Mouse (Mus musculus) intestine, embryonic 16.5 days (tissue): ENCODE results near the gene Hif3a. TPM values are rescaled to one million over a fixed set of nuclear protein-coding genes. Genes with fewer than 3 reads are reported as not detected.
A peak's percentile ranks its signal among the peaks of the same experiment; 100 is the strongest.

Source experiments
- ATAC-seq: fragments of 200-750 bp; cut with Nextera tagmentation; 2 replicates; pipeline ENCODE4 v1.8.0; 2017; ENCODE audit warnings: moderate TSS enrichment, moderate library complexity
- H3K27ac ChIP-seq: fragments of 300-500 bp; sonication (generic); 2 replicates; pipeline ENCODE4 v1.5.1; 2014; ENCODE audit warnings: mild to moderate bottlenecking, low read length
- H3K27me3 ChIP-seq: fragments of 300-500 bp; sonication (generic); replicated peaks from 2 replicates; pipeline ENCODE4 v1.6.1; 2014; ENCODE audit warnings: low read length, control low read depth, mixed read lengths; ENCODE audit not compliant: control insufficient read depth, insufficient read depth
- H3K36me3 ChIP-seq: fragments of 300-500 bp; sonication (generic); 2 replicates; pipeline ENCODE4 v1.6.1; 2014; ENCODE audit warnings: low read length, control low read depth; ENCODE audit not compliant: control insufficient read depth, insufficient read depth
- H3K4me1 ChIP-seq: fragments of 300-500 bp; sonication (generic); 2 replicates; pipeline ENCODE4 v1.6.1; 2014; ENCODE audit warnings: low read length, control low read depth, mixed read lengths; ENCODE audit not compliant: control insufficient read depth, insufficient read depth
- H3K4me2 ChIP-seq: fragments of 300-500 bp; sonication (generic); 2 replicates; pipeline ENCODE4 v1.6.1; 2014; ENCODE audit warnings: low read depth, low read length, control low read depth
- H3K4me3 ChIP-seq: fragments of 300-500 bp; sonication (generic); 2 replicates; pipeline ENCODE4 v1.5.1; 2014; ENCODE audit warnings: mild to moderate bottlenecking, low read length
- H3K9ac ChIP-seq: fragments of 300-500 bp; sonication (generic); 2 replicates; pipeline ENCODE4 v1.6.1; 2014; ENCODE audit warnings: low read depth, low read length
- H3K9me3 ChIP-seq: fragments of 300-500 bp; sonication (generic); 2 replicates; pipeline ENCODE4 v1.6.1; 2016; ENCODE audit warnings: low read length, control low read depth; ENCODE audit not compliant: control insufficient read depth
- WGBS: fragments of 180-500 bp; shearing (Covaris S2); extraction: QIAGEN DNeasy Blood & Tissue Kit; methylation state at CpG from one replicate; pipeline ENCODE4 v1.1.7; 2014; 5-methylcytosine and 5-hydroxymethylcytosine counted together
- polyA plus RNA-seq: library from polyadenylated mRNA; unstranded; fragments of >200 nt; fragmentation: Nextera tagmentation; extraction: Ambion mirVana; gene quantifications from 2 replicates; pipeline ENCODE4 v1.2.1, GENCODE M21; 2015

Hif3a gene
- polyA plus RNA-seq, 1 experiment from 2014 or later: 72.7 TPM

DNA sequence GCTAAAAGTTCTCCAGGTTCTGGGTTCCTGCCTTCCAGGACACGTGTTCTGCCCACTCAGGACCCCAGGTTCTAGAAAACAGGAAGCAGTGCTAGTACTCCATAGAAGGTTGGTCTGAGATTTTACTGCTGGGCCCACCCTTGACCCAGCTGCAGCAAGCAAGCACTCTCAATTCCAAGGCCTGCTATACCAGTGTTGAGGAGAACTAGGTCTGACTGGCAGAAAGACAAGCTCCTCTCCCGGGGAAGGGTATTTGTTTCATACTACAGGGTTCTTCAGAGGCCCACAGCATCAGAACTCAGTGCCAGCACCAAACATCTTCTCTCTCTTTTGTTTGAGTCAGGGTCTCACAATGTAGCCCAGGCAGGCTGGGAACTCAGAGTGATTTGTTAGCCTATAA is 44.3 kb downstream of the Hif3a start:
- Histone ChIP-seq H3K9ac (no peak overlapping the region; the same call in 1 of the 2 replicates), H3K4me2 (no peak overlapping the region), H3K36me3 (peaks cover 41% of the 10 kb centered on the region), H3K4me1 (peaks cover 27% of the 10 kb centered on the region), H3K27me3 (no peaks in the 10 kb centered on the region), H3K27ac (peak overlapping the region; percentile 76), H3K4me3 (no peak overlapping the region), H3K9me3 (no peaks in the 10 kb centered on the region)
- WGBS: 81% methylated on average over 2 of the region's 2 CpGs
- no peak for ATAC-seq

DNA sequence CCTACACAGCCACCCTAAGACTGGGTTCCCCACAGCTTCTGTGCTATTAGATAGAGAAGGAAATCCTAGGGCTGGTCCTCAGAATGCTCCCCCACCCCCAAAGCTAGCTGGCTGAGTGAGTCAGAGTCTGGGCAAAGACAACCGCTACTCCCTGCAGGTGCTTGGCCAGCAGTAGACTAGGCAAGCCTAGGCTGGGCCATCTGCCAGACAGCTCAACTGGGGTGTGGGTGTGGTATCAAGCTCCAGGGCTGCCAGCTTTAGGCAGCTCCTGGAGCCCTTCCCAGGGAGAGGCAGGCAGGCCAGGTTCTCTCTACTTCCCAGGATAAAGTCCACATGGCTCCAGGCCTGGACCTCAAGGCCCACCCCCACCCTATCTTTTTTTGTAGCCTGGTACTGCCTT is 45.2 kb downstream of the Hif3a start:
- H3K4me2 ChIP-seq: peak overlapping the region; percentile 14; the same call in 1 of the 2 replicates
- H3K9ac ChIP-seq: no peak overlapping the region
- no peaks in the 10 kb centered on the region for H3K27me3 ChIP-seq
- H3K9me3 ChIP-seq: no peaks in the 10 kb centered on the region
- WGBS: 37% methylated on average over 1 of the region's 1 CpGs
- peaks cover 27% of the 10 kb centered on the region for H3K4me1 ChIP-seq
- H3K4me3 ChIP-seq: no peak overlapping the region
- H3K27ac ChIP-seq: peak overlapping the region; percentile 76
- peak; percentile 98 for ATAC-seq
- peaks cover 41% of the 10 kb centered on the region for H3K36me3 ChIP-seq

DNA sequence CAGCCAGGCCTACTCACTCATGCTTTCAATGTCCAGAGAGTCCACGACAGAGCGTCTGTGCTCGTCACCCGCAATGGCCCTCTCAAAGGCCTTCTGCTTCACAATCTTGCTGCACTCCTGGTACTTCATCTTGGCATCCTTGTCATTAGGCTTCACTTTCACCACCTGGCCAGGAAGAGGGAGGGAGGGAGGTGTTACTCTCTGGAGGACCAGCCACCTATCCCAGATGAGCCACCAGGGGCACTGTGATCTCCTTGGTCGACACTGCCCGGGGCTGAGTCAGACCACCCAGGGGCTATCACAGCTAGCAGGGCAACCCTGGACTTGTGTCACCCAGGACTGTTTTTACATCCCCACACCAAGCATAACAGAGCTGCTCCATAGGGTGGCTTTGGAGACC is 46.8 kb downstream of the Hif3a start:
- Histone ChIP-seq H3K4me3 (no peak overlapping the region), H3K27me3 (no peaks in the 10 kb centered on the region), H3K36me3 (peaks cover 33% of the 10 kb centered on the region), H3K27ac (no peak overlapping the region), H3K4me2 (no peak overlapping the region), H3K9ac (no peak overlapping the region), H3K4me1 (peaks cover 27% of the 10 kb centered on the region), H3K9me3 (no peaks in the 10 kb centered on the region)
- no peak for ATAC-seq
- WGBS: 83% methylated on average over 6 of the region's 6 CpGs

DNA sequence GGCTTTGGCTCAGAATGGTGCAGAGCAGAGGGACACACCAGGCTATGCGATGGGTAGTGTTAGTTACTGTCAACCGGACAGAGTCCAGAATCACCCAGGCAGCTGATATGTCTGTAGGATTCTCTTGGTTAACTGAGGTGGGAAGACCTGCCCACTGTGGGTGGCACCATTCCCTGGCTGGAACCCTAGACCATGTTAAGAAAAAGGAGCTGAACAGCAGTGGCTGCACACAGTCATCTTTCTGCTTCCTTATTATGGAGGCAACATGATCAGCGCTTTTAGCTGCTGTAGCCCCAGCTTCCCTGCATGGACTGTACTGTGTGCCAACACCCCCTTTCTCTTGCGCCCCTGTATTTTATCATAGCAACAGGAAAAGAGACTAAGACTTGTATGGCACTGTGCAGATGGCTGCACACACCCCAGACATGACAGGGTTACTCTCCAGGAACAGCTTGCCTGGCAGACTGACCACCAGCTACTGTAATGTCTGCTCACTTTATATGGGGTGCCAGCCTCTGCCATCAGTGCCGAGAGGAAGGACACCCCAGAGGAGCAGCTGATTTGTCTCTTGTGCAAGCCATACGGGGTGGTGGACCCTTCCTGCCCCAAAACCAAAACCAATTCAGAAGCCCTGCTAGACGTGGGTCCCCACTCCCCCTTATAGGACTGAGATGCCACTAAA is 50.2 kb downstream of the Hif3a start:
- 93% methylated on average over 7 of the region's 7 CpGs for WGBS
- Histone ChIP-seq H3K27ac (no peak overlapping the region), H3K4me2 (no peak overlapping the region), H3K4me1 (peaks cover 12% of the 10 kb centered on the region), H3K9ac (no peak overlapping the region), H3K27me3 (no peaks in the 10 kb centered on the region), H3K9me3 (no peaks in the 10 kb centered on the region), H3K36me3 (peaks cover 40% of the 10 kb centered on the region), H3K4me3 (no peak overlapping the region)
- no peak for ATAC-seq

DNA sequence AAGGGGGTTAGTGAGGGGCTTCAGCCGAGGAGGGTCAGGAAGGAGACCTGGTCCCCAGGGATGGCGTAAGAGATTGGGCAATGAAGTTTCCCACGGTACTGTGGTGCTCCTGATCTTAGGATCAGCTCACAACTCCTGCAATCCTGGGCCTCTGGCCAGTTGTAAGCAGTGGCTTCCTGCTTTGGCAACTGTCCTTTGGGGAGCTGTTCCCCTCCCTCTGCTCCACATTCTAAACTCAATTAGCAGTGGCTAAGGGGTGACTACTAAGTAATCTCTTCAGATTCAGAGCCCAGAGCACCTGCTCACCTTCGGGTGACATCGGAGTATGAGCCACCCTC is 52.2 kb downstream of the Hif3a start:
- no peak for ATAC-seq
- no peak overlapping the region for H3K4me3 ChIP-seq
- 92% methylated on average over 5 of the region's 5 CpGs for WGBS

DNA sequence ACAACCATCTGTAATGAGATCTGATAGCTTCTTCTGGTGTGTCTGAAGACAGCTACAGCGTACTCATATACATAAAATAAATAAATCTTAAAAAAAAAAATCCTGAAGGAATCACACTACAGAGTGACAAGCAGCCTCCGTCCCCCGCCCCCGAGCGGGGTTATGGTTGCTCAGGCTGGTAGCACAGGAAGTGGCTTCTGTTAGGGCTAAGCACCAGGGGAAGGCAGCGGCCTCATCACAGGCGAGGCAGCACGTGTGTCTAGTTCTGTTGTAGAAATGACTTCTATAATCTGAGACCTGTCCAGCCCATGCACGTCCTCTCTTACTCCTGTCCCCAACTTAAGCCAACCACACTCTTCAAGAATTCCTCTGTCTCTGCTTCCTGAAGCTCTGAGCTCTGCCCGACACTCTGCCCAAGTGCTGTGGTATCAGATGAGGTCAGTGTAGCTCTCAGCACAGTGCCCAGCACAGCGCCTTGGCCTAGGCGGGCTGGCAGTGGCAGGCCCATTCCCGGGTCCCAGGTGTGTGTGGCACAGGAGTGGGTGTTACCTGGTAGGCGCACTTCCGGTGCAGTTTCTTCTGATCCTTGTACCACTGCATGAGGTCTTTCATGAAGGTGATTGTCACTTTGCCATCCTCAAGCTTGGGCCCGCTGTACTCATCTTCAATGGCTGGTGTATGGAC is 52.8 kb downstream of the Hif3a start:
- Histone ChIP-seq H3K27ac (no peak overlapping the region), H3K27me3 (no peaks in the 10 kb centered on the region), H3K36me3 (peaks cover 42% of the 10 kb centered on the region), H3K4me2 (no peak overlapping the region), H3K4me3 (no peak overlapping the region), H3K9ac (no peak overlapping the region), H3K9me3 (no peaks in the 10 kb centered on the region), H3K4me1 (peaks cover 11% of the 10 kb centered on the region)
- ATAC-seq: no peak
- 90% methylated on average over 16 of the region's 16 CpGs for WGBS

More for the DNA sequence above, 52.2 kb downstream of the Hif3a start:
- Histone ChIP-seq H3K9ac (no peak overlapping the region), H3K4me1 (peaks cover 6% of the 10 kb centered on the region), H3K9me3 (no peaks in the 10 kb centered on the region), H3K36me3 (peaks cover 47% of the 10 kb centered on the region), H3K27me3 (no peaks in the 10 kb centered on the region), H3K4me2 (no peak overlapping the region), H3K27ac (no peak overlapping the region)

DNA sequence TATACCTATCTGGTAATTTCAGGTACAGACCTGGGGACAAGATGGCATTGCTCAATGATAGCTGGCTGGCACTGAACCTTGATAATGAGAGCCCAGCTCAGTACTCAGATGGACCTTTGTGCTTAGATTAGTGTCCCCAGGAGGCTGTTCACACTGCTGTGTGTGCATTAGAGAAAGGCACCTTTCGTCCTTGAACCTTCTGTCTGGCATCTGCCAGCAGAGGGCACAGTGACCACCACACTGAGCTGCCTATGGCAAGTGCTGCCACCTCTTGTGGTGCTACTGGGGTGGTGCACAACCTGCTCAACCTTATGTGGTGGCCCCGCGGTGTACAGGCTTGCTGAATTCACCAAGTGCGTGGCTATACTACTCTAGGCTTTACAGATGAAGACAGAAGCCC is 54.9 kb downstream of the Hif3a start:
- Histone ChIP-seq H3K36me3 (peaks cover 31% of the 10 kb centered on the region), H3K9ac (no peak overlapping the region), H3K27ac (peak overlapping the region; percentile 37; the same call in 1 of the 2 replicates), H3K9me3 (no peaks in the 10 kb centered on the region), H3K4me2 (no peak overlapping the region), H3K4me3 (no peak overlapping the region), H3K4me1 (peaks cover 23% of the 10 kb centered on the region), H3K27me3 (no peaks in the 10 kb centered on the region)
- ATAC-seq: peak; percentile 17
- 77% methylated on average over 4 of the region's 4 CpGs for WGBS

DNA sequence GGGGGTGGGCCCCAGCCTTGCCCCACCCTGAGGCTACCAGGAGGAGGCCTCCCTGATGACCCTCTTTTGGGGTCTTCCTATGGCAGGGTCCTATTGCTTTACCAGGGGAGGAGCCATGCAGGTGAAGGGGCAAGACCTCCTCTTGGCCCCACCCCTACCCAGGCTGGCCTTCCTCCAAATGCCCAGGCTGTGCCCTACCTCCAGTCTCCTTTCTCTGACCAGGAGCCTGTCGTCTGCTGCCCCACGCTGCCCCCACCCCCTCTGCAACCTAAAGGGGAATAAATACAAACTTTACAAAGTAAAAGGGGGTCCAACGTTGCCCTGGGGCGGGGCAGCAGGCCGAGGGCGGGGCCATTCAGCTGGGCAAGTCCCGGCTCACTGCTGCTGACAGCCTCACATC is 57.5 kb downstream of the Hif3a start:
- Histone ChIP-seq H3K4me1 (peaks cover 28% of the 10 kb centered on the region), H3K9ac (0 out of 2 replicates have a peak overlapping the region, but pooled peaks have one; percentile 25), H3K4me2 (no peak overlapping the region), H3K9me3 (no peaks in the 10 kb centered on the region), H3K27ac (peak overlapping the region; percentile 94), H3K4me3 (no peak overlapping the region), H3K27me3 (no peaks in the 10 kb centered on the region), H3K36me3 (peaks cover 24% of the 10 kb centered on the region)
- ATAC-seq: no peak
- 74% methylated on average over 7 of the region's 7 CpGs for WGBS

DNA sequence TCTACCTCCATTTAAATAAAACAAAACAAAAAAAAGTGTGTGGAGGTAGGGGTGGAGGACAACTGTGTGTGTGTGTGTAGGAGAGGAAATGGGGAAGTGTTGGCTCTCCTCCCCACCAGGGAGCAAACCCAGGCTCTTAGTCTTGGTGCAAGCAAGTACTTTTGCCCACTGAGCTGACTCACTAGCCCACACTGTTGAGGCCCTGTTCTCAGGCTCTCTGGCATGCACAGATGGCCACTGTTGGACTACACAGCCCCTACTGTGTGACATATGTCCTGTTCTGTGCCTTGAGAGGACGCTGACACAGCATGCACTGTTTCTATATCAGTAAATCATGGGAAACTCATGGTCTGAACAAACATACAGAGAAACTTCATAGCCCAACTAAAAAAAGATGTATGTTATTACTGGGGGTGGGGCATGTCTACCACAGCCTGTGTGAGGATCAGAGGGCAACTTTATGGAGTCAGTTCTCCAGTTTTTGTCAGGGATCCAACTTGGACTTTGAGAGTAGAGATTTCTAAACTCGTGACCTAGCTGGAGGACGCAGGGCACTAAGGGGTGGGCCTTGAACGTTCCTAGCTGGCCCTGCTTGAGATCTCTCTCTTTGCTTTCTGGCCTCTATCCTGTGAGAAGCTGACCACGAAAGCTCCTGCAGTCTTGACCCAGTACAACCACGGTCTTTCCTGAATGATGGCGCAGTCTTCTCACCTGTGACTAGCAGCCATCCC is 58.8 kb downstream of the Hif3a start:
- H3K36me3 ChIP-seq: peaks cover 13% of the 10 kb centered on the region
- peak; percentile 72 for ATAC-seq
- H3K4me1 ChIP-seq: peaks cover 30% of the 10 kb centered on the region
- H3K27me3 ChIP-seq: no peaks in the 10 kb centered on the region
- H3K27ac ChIP-seq: peak overlapping the region; percentile 94
- H3K4me2 ChIP-seq: 0 out of 2 replicates have a peak overlapping the region, but pooled peaks have one; percentile 3
- H3K9me3 ChIP-seq: no peaks in the 10 kb centered on the region
- H3K4me3 ChIP-seq: no peak overlapping the region
- H3K9ac ChIP-seq: peak overlapping the region; percentile 54; the same call in 1 of the 2 replicates
- 66% methylated on average over 7 of the region's 7 CpGs for WGBS
